Mouse (Mus musculus) intestine, embryonic 16.5 days (tissue): Measurements from ENCODE around the gene Cadm2. TPM values are rescaled to one million over a fixed set of nuclear protein-coding genes. Genes with fewer than 3 reads are reported as not detected.

Experiments
- ATAC-seq: fragments of 200-750 bp; cut with Nextera tagmentation; 2 replicates; pipeline ENCODE4 v1.8.0; 2017; ENCODE audit warnings: moderate TSS enrichment, moderate library complexity
- H3K27ac ChIP-seq: fragments of 300-500 bp; sonication (generic); 2 replicates; pipeline ENCODE4 v1.5.1; 2014; ENCODE audit warnings: mild to moderate bottlenecking, low read length
- H3K27me3 ChIP-seq: fragments of 300-500 bp; sonication (generic); replicated peaks from 2 replicates; pipeline ENCODE4 v1.6.1; 2014; ENCODE audit warnings: low read length, control low read depth, mixed read lengths; ENCODE audit not compliant: control insufficient read depth, insufficient read depth
- H3K36me3 ChIP-seq: fragments of 300-500 bp; sonication (generic); 2 replicates; pipeline ENCODE4 v1.6.1; 2014; ENCODE audit warnings: low read length, control low read depth; ENCODE audit not compliant: control insufficient read depth, insufficient read depth
- H3K4me1 ChIP-seq: fragments of 300-500 bp; sonication (generic); 2 replicates; pipeline ENCODE4 v1.6.1; 2014; ENCODE audit warnings: low read length, control low read depth, mixed read lengths; ENCODE audit not compliant: control insufficient read depth, insufficient read depth
- H3K4me2 ChIP-seq: fragments of 300-500 bp; sonication (generic); 2 replicates; pipeline ENCODE4 v1.6.1; 2014; ENCODE audit warnings: low read depth, low read length, control low read depth
- H3K4me3 ChIP-seq: fragments of 300-500 bp; sonication (generic); 2 replicates; pipeline ENCODE4 v1.5.1; 2014; ENCODE audit warnings: mild to moderate bottlenecking, low read length
- H3K9ac ChIP-seq: fragments of 300-500 bp; sonication (generic); 2 replicates; pipeline ENCODE4 v1.6.1; 2014; ENCODE audit warnings: low read depth, low read length
- H3K9me3 ChIP-seq: fragments of 300-500 bp; sonication (generic); 2 replicates; pipeline ENCODE4 v1.6.1; 2016; ENCODE audit warnings: low read length, control low read depth; ENCODE audit not compliant: control insufficient read depth
- WGBS: fragments of 180-500 bp; shearing (Covaris S2); extraction: QIAGEN DNeasy Blood & Tissue Kit; methylation state at CpG from one replicate; pipeline ENCODE4 v1.1.7; 2014; 5-methylcytosine and 5-hydroxymethylcytosine counted together
- polyA plus RNA-seq: library from polyadenylated mRNA; unstranded; fragments of >200 nt; fragmentation: Nextera tagmentation; extraction: Ambion mirVana; gene quantifications from 2 replicates; pipeline ENCODE4 v1.2.1, GENCODE M21; 2015

Cadm2 gene
- polyA plus RNA-seq, 1 experiment from 2014 or later, result 0.24 TPM

DNA sequence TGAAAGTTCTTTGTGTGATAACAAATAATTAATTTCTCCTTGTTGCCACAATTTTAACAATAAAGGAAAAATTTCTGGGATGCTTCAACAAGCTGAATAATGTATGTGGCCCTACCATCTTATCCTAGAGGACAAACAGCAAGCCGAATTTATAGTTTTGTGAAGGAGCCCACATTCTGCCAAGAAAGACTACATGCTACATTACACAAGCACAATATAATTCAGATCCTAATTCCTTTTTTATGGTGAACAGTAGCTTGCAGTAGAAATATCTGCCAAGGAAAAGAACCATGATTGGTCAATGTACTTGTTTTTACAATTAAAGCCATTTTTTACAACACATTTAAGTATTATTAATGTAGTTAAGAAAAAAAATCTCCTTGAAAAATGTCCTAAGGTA lies 600.9 kb downstream of the Cadm2 start:
- H3K27me3 ChIP-seq, result no peaks in the 10 kb centered on the region
- WGBS, result 79% methylated on average over 1 of the region's 1 CpGs

DNA sequence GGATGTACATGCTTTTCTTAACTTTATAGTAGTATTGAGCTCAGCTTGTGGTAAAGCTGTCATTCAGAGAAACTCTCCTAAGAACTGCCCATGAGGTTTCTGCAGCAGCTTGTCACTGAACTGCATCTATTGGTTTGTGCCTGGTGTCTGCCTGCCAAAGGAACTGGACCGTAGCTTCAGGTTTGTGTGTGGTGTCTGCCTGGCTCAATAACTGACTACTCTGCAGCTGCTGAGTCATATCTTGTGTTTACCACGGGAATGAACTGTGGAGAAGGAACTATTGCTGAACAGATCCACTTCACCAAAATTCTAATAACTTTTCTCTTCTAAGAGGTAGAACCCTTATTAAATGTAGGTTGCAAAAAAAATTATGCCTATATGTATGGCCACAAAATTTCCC lies 603.0 kb downstream of the Cadm2 start:
- no peak for ATAC-seq
- Histone ChIP-seq H3K4me3 (no peak overlapping the region), H3K27me3 (no peaks in the 10 kb centered on the region), H3K9me3 (no peaks in the 10 kb centered on the region), H3K4me2 (no peak overlapping the region), H3K36me3 (no peaks in the 10 kb centered on the region), H3K27ac (no peak overlapping the region), H3K4me1 (no peaks in the 10 kb centered on the region), H3K9ac (no peak overlapping the region)
- 73% methylated on average over 2 of the region's 2 CpGs for WGBS

More for the DNA sequence above, 600.9 kb downstream of the Cadm2 start:
- ATAC-seq, result no peak
- H3K36me3 ChIP-seq, result no peaks in the 10 kb centered on the region
- H3K27ac ChIP-seq, result no peak overlapping the region
- H3K4me3 ChIP-seq, result no peak overlapping the region
- no peak overlapping the region for H3K4me2 ChIP-seq
- H3K4me1 ChIP-seq, result no peaks in the 10 kb centered on the region
- H3K9me3 ChIP-seq, result no peaks in the 10 kb centered on the region
- H3K9ac ChIP-seq, result no peak overlapping the region

DNA sequence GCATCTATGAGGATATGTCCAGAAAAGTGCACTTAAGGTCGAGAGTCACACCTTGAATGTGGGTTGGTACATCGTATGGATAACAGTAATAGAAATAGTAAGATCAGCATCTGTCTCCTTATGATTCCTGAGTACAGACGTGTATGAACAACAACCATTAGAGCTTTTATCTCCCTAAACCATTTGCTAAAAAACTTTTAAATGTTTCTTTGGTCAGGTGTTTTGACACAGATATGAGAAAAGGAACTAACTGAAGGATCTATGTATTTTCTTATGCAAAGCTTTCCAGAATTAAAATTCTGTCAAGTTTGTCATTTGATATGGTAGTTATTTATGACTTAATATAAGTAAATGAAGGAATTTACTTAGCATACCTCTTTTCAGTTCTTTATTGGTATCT lies 617.5 kb downstream of the Cadm2 start:
- no peaks in the 10 kb centered on the region for H3K36me3 ChIP-seq
- H3K4me2 ChIP-seq, result no peak overlapping the region
- H3K9me3 ChIP-seq, result no peaks in the 10 kb centered on the region
- no peaks in the 10 kb centered on the region for H3K4me1 ChIP-seq
- H3K27me3 ChIP-seq, result no peaks in the 10 kb centered on the region
- H3K4me3 ChIP-seq, result no peak overlapping the region
- H3K9ac ChIP-seq, result no peak overlapping the region
- no peak overlapping the region for H3K27ac ChIP-seq
- 82% methylated on average over 3 of the region's 3 CpGs for WGBS
- no peak for ATAC-seq

- no peak for ATAC-seq
- 49% methylated on average over 4 of the region's 4 CpGs for WGBS
Measured at GRCm38 (mm10) chr16:67001707-67002106, 619.0 kb downstream of the Cadm2 start.

DNA sequence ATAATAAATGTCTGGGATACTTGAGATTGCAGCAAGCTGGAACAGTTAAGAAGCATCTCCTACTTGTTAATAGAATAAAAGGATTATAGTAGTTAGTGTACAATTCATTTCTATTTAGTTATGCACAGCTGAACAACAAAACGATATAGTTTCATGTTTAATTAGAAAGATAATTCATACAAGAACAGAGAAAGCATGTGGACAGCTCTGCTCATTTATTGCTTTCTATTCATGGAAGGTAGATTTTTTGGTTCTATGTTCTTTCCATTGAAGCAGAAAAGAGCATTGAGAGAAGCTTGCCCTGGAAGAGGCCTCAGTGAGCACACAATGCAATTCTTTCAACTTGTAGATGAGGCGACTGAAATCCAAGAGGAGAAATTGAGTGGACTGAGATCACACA lies 623.2 kb downstream of the Cadm2 start:
- ATAC-seq, result no peak
- WGBS, result 71% methylated on average over 2 of the region's 2 CpGs
- Histone ChIP-seq H3K9me3 (no peaks in the 10 kb centered on the region), H3K36me3 (no peaks in the 10 kb centered on the region), H3K27ac (no peak overlapping the region), H3K4me3 (no peak overlapping the region), H3K9ac (no peak overlapping the region), H3K4me1 (no peaks in the 10 kb centered on the region), H3K4me2 (no peak overlapping the region), H3K27me3 (no peaks in the 10 kb centered on the region)

More at GRCm38 (mm10) chr16:67001707-67002106, 619.0 kb downstream of the Cadm2 start:
- Histone ChIP-seq H3K27me3 (no peaks in the 10 kb centered on the region), H3K9ac (no peak overlapping the region), H3K4me2 (no peak overlapping the region), H3K4me3 (no peak overlapping the region), H3K9me3 (no peaks in the 10 kb centered on the region), H3K27ac (no peak overlapping the region), H3K36me3 (no peaks in the 10 kb centered on the region), H3K4me1 (no peaks in the 10 kb centered on the region)

GRCm38 (mm10) chr16:66987741-66988140 lies 633.0 kb downstream of the Cadm2 start:
- no peaks in the 10 kb centered on the region for H3K36me3 ChIP-seq
- H3K27me3 ChIP-seq, result no peaks in the 10 kb centered on the region
- no peak for ATAC-seq
- H3K4me3 ChIP-seq, result no peak overlapping the region
- no peak overlapping the region for H3K9ac ChIP-seq
- H3K4me2 ChIP-seq, result no peak overlapping the region
- WGBS, result 82% methylated on average over 6 of the region's 6 CpGs
- no peak overlapping the region for H3K27ac ChIP-seq
- H3K9me3 ChIP-seq, result no peaks in the 10 kb centered on the region
- H3K4me1 ChIP-seq, result no peaks in the 10 kb centered on the region

GRCm38 (mm10) chr16:66986879-66987278 lies 633.8 kb downstream of the Cadm2 start:
- H3K4me1 ChIP-seq, result no peaks in the 10 kb centered on the region
- H3K9me3 ChIP-seq, result no peaks in the 10 kb centered on the region
- H3K4me2 ChIP-seq, result no peak overlapping the region
- WGBS, result 71% methylated on average over 7 of the region's 7 CpGs
- no peak overlapping the region for H3K4me3 ChIP-seq
- ATAC-seq, result no peak
- H3K36me3 ChIP-seq, result no peaks in the 10 kb centered on the region
- H3K27me3 ChIP-seq, result no peaks in the 10 kb centered on the region
- H3K27ac ChIP-seq, result no peak overlapping the region
- no peak overlapping the region for H3K9ac ChIP-seq

DNA sequence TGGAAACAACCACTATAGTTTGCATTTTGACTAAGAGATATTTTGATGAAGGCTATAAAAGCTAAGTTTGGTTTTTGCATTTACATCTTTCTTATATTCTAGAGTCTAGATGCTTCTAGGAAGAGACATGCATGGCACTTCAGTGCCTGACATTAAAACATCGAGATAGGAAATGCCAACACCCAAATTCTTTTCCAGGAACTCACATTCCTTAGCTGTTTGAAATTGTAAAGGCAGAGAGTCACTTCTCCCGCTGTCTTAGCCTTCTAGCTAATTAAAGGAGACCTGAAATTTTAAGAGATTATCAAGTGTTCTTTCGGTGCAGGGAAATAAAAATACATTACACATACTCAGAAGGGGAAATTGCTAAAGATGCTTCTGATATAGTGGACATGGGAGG lies 649.8 kb downstream of the Cadm2 start:
- H3K36me3 ChIP-seq, result no peaks in the 10 kb centered on the region
- 27% methylated on average over 3 of the region's 3 CpGs for WGBS
- H3K27me3 ChIP-seq, result no peaks in the 10 kb centered on the region
- no peak overlapping the region for H3K4me3 ChIP-seq
- no peak overlapping the region for H3K9ac ChIP-seq
- no peak overlapping the region for H3K27ac ChIP-seq
- no peak for ATAC-seq
- H3K4me1 ChIP-seq, result no peaks in the 10 kb centered on the region
- no peak overlapping the region for H3K4me2 ChIP-seq
- H3K9me3 ChIP-seq, result no peaks in the 10 kb centered on the region

DNA sequence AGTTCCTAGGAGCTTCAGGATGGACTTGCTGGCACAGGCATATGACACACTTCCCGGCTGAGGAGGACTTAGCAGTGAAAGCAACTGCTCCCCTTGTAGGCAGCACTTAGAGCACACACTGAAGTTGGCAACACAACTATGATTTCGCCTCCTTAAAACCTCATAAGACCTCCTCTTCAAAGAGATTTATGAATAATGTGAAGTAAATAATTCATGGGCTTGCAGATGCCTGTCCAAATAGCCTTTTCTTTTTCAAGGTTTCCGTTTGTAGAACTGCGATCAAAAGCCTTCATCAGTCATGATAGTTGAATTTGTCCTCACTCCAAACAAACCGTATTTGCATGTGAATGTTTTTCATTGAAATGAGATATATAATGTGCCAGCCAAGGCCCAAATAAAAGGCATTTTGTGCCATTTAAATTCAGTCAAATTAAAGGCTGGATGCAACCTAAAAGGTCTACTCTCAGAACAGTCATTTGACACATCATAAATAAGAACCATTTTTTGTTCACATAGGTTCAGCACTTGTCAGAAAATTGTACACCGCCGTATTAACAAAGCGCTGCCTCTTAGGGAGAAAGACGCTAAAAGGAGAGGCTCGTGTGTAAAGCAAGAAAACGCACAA lies 651.1 kb downstream of the Cadm2 start:
- Histone ChIP-seq H3K4me1 (no peaks in the 10 kb centered on the region), H3K4me3 (no peak overlapping the region), H3K27me3 (no peaks in the 10 kb centered on the region), H3K9me3 (no peaks in the 10 kb centered on the region), H3K36me3 (no peaks in the 10 kb centered on the region), H3K9ac (no peak overlapping the region), H3K27ac (no peak overlapping the region), H3K4me2 (no peak overlapping the region)
- ATAC-seq, result no peak
- WGBS, result 77% methylated on average over 11 of the region's 11 CpGs

GRCm38 (mm10) chr16:66968336-66968735 lies 652.4 kb downstream of the Cadm2 start:
- Histone ChIP-seq H3K4me2 (no peak overlapping the region), H3K9me3 (no peaks in the 10 kb centered on the region), H3K4me3 (no peak overlapping the region), H3K9ac (no peak overlapping the region), H3K36me3 (no peaks in the 10 kb centered on the region), H3K27me3 (no peaks in the 10 kb centered on the region), H3K4me1 (no peaks in the 10 kb centered on the region), H3K27ac (no peak overlapping the region)
- 79% methylated on average over 5 of the region's 5 CpGs for WGBS
- ATAC-seq, result no peak
